Mouse (Mus musculus) E14TG2a.4 (cell line): ENCODE data around the gene 5031439G07Rik.

ENCODE experiments used
- H3K27me3 ChIP-seq: 2 replicates; pipeline ENCODE4 v1.6.1; 2014; ENCODE audit warnings: low read length, control low read depth; ENCODE audit not compliant: insufficient read depth
- H3K36me3 ChIP-seq: 2 replicates; pipeline ENCODE4 v1.6.1; 2014; ENCODE audit warnings: low read length, control low read depth; ENCODE audit not compliant: insufficient read depth
- H3K4me1 ChIP-seq: replicated peaks from 2 replicates; pipeline ENCODE4 v1.6.1; 2014; ENCODE audit warnings: low read depth, low read length, control low read depth
- H3K4me3 ChIP-seq: replicated peaks from 2 replicates; pipeline ENCODE4 v1.5.1; 2014; ENCODE audit warnings: mild to moderate bottlenecking, low read length
- H3K9me3 ChIP-seq: 2 replicates; pipeline ENCODE4 v1.6.1; 2014; ENCODE audit warnings: low read length, control low read depth
- CTCF ChIP-seq: conservative IDR thresholded peaks from 2 replicates; pipeline ENCODE4 v1.5.1; 2014; ENCODE audit warnings: low read length
- NANOG ChIP-seq: IDR thresholded peaks from 2 replicates; pipeline ENCODE4 v1.6.1; 2014; ENCODE audit warnings: borderline replicate concordance, low read length, mixed read lengths
- POU5F1 ChIP-seq: IDR thresholded peaks from 2 replicates; pipeline ENCODE4 v1.6.1; 2014; ENCODE audit warnings: low read length, borderline replicate concordance

Gene 5031439G07Rik

DNA sequence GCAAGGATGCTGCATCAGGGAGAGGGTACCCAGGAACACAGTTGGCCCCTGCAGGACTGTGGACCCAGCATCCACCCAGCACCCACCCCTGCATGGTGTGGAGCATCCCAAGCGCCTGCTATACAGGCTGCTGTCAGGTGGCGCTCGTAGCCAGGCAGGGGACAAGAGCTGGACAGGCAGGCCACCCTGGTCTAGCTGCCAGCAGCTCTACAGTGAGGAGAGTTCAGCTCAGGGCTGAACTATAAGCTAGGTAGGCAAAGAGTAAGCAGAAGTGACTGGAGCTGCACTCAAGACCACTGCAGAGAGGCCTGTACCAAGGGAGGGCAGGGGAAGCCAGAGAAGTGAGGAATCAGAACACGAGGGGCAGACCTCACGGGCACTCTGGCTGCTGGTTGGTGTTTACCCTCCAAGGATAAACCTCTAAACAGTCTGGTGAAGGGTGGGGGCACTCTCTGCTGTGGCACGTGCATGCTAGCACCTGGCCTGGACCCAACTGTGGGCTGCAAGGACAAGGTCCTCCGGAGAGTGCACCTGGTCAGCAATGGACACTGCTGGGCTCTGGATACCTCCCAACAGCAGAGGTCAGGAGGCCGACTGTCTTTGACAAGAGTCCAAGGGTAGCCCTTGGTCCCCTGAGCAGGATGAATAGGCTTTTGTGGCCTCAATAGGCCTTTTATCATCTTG, 15.3 kb downstream of the 5031439G07Rik start:
- Histone ChIP-seq H3K4me1 (peaks cover 13% of the 10 kb centered on the region; the same call in 1 of the 2 replicates), H3K4me3 (no peak overlapping the region), H3K36me3 (no peaks in the 10 kb centered on the region), H3K27me3 (no peaks in the 10 kb centered on the region), H3K9me3 (no peaks in the 10 kb centered on the region)
- no peak for TF ChIP-seq CTCF
- no peak for TF ChIP-seq NANOG
- TF ChIP-seq POU5F1, result no peak

GRCm38 (mm10) chr15:84968534-84968933, 19.8 kb downstream of the 5031439G07Rik start:
- TF ChIP-seq CTCF (no peak), POU5F1 (no peak), NANOG (no peak)
- no peak overlapping the region for H3K4me3 ChIP-seq

GRCm38 (mm10) chr15:84965575-84966360, 22.6 kb downstream of the 5031439G07Rik start:
- Histone ChIP-seq H3K36me3 (no peaks in the 10 kb centered on the region), H3K27me3 (no peaks in the 10 kb centered on the region), H3K4me1 (peaks cover under 1% of the 10 kb centered on the region), H3K9me3 (no peaks in the 10 kb centered on the region), H3K4me3 (no peak overlapping the region)
- no peak for TF ChIP-seq NANOG
- TF ChIP-seq CTCF, result no peak
- TF ChIP-seq POU5F1, result no peak

More at GRCm38 (mm10) chr15:84968534-84968933, 19.8 kb downstream of the 5031439G07Rik start:
- Histone ChIP-seq H3K4me1 (no peaks in the 10 kb centered on the region), H3K27me3 (no peaks in the 10 kb centered on the region), H3K36me3 (no peaks in the 10 kb centered on the region), H3K9me3 (no peaks in the 10 kb centered on the region)

GRCm38 (mm10) chr15:84964771-84965170, 23.6 kb downstream of the 5031439G07Rik start:
- peaks cover 5% of the 10 kb centered on the region for H3K4me1 ChIP-seq
- no peaks in the 10 kb centered on the region for H3K27me3 ChIP-seq
- no peaks in the 10 kb centered on the region for H3K36me3 ChIP-seq
- no peak overlapping the region for H3K4me3 ChIP-seq
- no peaks in the 10 kb centered on the region for H3K9me3 ChIP-seq
- TF ChIP-seq POU5F1 (no peak), NANOG (no peak), CTCF (no peak)

- no peak overlapping the region for H3K4me3 ChIP-seq
- TF ChIP-seq CTCF (no peak), NANOG (no peak), POU5F1 (no peak)
- no peaks in the 10 kb centered on the region for H3K9me3 ChIP-seq
- peaks cover 15% of the 10 kb centered on the region for H3K36me3 ChIP-seq
- peaks cover 5% of the 10 kb centered on the region for H3K4me1 ChIP-seq
- H3K27me3 ChIP-seq, result no peaks in the 10 kb centered on the region
Measured at GRCm38 (mm10) chr15:84962518-84962917, 25.8 kb downstream of the 5031439G07Rik start.

DNA sequence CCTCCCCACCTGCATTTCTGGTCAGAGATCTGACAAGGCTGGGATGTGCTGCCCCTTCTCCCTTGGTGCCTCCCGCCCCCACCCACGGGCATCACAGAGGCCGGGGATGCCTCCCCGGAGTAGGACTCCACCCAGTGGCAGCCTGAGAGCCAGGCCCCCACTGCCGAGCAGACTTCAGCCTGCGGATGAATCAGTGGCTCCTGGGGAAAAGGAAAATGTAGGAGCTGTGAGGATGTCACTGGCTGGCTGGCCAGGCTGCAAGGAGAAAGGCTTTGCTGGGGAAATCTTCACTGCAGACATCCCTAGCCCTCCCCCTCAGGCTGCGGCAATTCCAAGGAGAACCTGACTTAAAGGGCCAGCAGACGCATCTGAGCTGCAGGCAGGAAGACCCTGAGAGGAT, 27.7 kb downstream of the 5031439G07Rik start:
- TF ChIP-seq CTCF, result no peak
- Histone ChIP-seq H3K9me3 (no peaks in the 10 kb centered on the region), H3K4me1 (peaks cover 5% of the 10 kb centered on the region), H3K27me3 (no peaks in the 10 kb centered on the region), H3K4me3 (no peak overlapping the region), H3K36me3 (peaks cover 24% of the 10 kb centered on the region)

DNA sequence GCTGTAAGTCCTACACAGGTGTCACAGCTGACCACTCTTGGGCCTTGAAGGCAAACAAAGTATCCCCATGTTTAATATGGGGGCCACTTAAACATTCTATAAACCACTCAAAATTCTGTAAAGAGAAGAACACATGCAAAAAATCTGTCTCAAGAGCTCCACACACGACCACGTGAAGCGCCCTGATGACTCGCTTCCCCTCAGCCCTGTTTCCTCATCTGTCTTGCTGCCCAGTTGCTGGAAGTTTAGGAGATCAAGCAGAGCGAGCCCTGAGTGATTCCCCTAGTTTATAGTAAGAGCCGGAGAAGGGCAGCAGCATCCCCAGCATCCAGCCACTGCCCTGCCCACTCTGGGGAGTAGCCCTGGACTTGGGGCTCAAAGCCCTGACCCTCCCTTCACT, 28.5 kb downstream of the 5031439G07Rik start:
- TF ChIP-seq POU5F1, result no peak
- peaks cover 5% of the 10 kb centered on the region for H3K4me1 ChIP-seq
- H3K36me3 ChIP-seq, result peaks cover 32% of the 10 kb centered on the region
- H3K9me3 ChIP-seq, result no peaks in the 10 kb centered on the region
- H3K4me3 ChIP-seq, result no peak overlapping the region
- no peaks in the 10 kb centered on the region for H3K27me3 ChIP-seq

- no peaks in the 10 kb centered on the region for H3K9me3 ChIP-seq
- TF ChIP-seq CTCF (no peak), POU5F1 (no peak), NANOG (no peak)
- peaks cover 5% of the 10 kb centered on the region for H3K4me1 ChIP-seq
- no peak overlapping the region for H3K4me3 ChIP-seq
- peaks cover 44% of the 10 kb centered on the region for H3K36me3 ChIP-seq
- no peaks in the 10 kb centered on the region for H3K27me3 ChIP-seq
Measured at GRCm38 (mm10) chr15:84958331-84958730, 30.0 kb downstream of the 5031439G07Rik start.
